Mouse (Mus musculus): ENCODE data around the gene Ephx1.

DNA sequence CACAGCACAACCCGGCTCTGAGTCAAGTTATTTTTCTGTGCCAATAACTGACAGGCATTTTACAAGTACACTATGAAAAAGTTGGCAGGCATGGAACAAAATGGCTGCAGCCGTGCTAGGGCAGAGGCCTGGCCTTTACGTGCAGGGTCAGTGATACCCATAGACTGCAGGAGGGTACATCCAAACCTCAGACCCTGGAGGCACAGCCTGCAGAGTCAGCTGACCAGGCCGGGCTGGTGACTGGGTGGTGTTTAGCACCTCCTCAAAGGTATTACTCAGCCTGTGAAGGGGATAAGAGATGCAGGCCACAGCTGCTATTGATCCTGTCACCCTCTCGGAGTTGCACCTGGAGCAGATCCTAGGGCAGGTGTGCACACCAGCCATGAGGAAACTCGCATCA lies 30.2 kb upstream of the Ephx1 start, which contains the start of gene 9130409I23Rik:
- TF ChIP-seq CTCF (IDR thresholded peaks at IDR 0.05; ENCODE audit: low read depth) (no peak), EP300 (IDR thresholded peaks at IDR 0.05; ENCODE audit: low read depth) (no peak)
